Mouse (Mus musculus) T-helper 17 cell (primary cell): ENCODE results near the gene Aff3.

Experiments
- in situ Hi-C, 2 experiments: fragments of 300-600 bp; cut with MboI, MseI; formaldehyde crosslinking; loops; 1 replicate in 1 of 2; 2 replicates in 1 of 2; pipeline ENCODE4 v1.15.1; 2025; ENCODE audit warnings: high pct_unique_total_duplicates in 2 of 2

The Aff3 gene

DNA sequence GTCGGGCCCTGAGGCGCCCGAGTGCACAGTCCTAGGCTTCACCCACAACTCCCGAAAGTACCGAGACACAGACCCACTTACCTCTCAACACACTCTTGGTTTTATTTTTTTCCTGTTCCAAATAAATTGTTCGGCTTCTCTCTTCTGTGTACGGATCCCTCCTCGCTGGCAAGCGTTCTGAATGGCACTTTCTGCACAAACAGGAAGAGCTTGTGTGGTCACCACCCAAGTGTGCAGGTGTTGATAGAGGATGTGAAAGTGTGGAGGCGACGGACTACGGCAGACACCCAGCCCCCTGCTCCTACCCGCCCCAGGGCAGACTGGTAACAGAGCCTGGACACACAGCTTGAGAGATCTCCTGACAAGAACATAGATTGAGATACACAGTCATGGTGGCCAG is at the start of gene Aff3:
Aff3 (minus strand) TSS at position 179 of the 400 bp plus-strand sequence.
- in situ Hi-C loops, result loop anchor here in 1 of 2 experiments (10.0 kb wide), 1 partner anchor 1720 kb away; no protein-coding TSS in a partner anchor

DNA sequence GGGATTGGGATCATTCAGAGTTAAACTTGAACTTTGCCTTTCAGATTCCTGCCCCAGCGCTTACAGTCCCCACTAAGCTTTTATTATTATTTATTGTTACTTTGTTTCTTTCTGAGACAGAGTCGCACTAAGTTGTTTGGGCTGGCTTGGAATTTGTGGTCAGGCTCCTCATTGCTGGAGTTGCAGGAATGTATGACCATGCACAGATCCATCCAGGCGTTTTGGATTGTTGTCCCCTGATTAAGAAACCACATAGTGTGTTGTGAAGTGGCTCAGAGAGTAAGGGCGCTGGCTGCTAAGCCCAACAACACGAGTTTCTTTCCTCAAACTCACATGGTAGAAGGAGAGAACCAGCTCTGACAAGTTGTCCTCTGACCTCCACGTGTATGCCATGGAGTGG is 35.9 kb upstream of the Aff3 start:
- in situ Hi-C loops, result no loop called here

- in situ Hi-C loops, result no loop called here
Measured at GRCm38 (mm10) chr1:38699244-38699643, 34.5 kb upstream of the Aff3 start.

DNA sequence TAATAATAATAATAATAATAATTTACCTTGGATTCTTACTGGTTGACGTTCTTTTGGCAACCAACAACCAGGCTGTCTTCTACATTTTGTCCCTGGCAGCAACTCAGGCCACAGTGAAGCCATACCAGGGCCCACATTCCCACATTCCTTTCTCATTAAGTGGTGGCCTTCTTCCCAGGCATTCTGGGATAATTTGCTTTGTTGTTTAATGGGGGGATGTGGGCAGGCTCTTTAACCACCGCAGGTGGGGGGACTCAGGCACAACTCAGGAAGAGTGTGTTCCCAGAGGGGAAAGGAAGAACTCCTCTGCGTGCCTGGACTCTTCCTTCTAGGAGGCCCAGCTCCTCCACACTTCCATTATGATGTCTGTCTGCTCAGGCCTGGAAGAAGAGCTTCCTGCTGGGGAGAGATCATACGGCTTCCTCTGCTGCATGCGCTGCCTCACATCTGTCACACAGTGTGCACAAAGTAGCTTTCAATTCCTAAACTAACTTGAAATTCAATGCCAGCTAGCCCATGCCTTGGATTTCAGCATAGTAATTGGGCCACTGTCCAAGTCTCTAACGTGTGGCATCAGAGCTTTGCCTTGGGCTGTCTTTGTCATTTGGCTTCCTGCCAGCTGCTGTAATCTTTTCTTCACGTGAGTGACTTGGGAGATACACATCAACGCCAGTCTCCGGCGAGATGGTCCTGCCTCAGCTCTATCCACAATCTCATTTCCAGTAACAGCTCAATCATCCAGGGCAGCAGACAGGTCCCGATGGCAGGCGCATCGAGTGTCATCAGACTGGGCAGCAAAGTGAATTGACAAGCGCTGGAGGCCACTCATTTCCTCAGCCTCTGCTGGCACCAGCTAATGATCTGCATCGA is 31.3 kb upstream of the Aff3 start:
- in situ Hi-C loops, result no loop called here

- in situ Hi-C loops, result no loop called here
Measured at GRCm38 (mm10) chr1:38695089-38695811, 30.5 kb upstream of the Aff3 start.

GRCm38 (mm10) chr1:38694142-38694541 is 29.4 kb upstream of the Aff3 start:
- in situ Hi-C loops, result no loop called here

- in situ Hi-C loops, result no loop called here
Measured at GRCm38 (mm10) chr1:38690471-38690870, 25.7 kb upstream of the Aff3 start.

DNA sequence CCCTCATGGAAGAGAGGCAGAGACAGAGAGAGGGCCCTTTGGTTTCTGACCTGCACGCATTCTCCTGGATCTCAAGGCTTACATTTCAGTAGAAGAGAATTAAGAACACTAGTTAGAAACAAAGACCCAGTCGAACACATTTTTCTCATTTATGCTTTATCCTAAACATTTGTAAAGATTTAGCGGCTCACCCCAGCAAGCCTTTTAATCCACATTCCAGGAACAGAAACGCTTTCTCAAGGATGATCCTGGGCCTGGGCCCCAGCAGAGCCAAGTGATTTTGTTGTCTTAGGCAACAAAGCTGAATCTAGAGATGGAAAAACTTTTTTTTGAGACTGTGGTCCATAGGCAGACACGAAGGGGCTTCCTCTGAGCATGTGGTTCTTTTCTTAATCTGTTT is 23.5 kb upstream of the Aff3 start:
- in situ Hi-C loops, result no loop called here

DNA sequence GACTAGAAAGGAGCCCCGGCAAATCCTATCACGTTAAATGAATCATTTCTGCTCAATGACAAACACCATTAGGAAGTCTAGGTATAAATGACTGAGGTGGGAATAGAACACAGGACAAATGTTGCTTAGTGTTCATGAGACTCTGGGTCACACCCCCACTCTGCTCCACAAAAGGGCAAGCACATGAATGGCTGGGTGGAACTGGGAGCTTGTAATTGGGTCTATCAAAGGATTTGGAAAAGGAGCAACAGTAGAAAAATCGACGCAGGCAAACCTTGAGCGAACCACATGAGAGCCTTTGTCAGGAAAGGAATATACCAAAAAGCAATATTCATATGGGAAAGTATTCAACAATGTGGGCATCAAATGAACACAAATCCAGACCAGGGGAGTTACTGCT is 21.0 kb upstream of the Aff3 start:
- in situ Hi-C loops, result no loop called here

- in situ Hi-C loops, result no loop called here
Measured at GRCm38 (mm10) chr1:38683158-38683721, 18.5 kb upstream of the Aff3 start.

GRCm38 (mm10) chr1:38679890-38680289 is 15.1 kb upstream of the Aff3 start:
- in situ Hi-C loops, result no loop called here

DNA sequence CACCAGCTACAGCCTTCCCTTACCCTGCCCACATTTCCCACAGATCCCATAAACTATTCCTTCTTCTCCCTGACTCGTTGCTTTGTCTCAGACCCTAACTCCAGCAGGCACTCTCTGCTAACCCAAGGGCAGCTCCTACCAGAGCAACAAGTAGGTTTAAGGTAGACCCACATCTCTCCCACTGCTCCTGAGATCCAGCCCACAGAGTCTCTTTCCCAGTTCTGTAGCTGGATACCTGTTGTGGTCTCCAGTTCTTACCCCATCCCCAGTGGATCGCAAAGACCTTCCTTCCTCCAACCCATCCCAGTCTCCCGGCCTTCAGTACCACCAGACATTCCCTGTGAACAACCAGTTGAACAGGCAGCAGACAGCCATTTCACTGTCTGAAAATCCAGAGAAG is 7.0 kb upstream of the Aff3 start:
- in situ Hi-C loops, result no loop called here

GRCm38 (mm10) chr1:38671019-38671418 is 6.3 kb upstream of the Aff3 start:
- in situ Hi-C loops, result no loop called here

DNA sequence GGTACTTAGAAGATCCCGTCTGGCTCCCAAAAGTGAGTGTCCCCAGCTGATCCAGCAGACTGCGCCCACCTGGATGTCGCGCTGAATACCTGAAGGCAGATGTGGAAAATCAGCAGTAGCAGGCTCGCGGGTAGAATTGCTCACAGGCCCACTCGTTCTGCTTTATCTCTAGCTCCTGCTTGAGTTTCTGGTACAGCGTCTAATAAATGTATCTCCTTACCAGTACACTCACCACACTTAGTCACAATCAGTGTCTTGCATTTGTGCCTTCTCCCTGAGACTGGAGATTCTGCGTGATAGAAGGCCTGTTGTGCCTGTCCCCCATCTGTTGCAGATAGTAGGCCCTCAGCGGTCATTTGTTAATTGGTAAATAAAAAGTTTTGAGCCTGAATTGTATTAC is 3.6 kb upstream of the Aff3 start:
- in situ Hi-C loops, result loop anchor here in 1 of 2 experiments (10.0 kb wide), 1 partner anchor 1716 kb away; no protein-coding TSS in a partner anchor

DNA sequence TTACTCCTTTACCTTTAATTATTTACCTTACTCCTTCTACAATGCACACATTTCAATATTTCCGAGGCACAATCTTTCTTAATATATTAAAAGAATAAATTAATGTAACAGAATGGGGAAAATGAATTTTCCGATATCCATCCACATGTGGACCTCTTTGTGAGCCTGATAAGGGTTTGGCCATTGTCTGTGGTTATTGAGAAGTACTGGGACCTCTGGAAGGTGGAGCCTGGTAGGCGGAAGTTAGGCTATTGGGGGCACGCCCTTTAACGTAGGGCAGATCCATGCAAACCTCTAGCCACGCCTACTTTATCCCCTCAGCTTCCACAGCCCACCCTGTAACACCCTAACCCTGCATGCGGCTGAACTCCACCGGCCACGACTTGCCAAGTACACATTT is 3.1 kb upstream of the Aff3 start:
- in situ Hi-C loops, result loop anchor here in 1 of 2 experiments (10.0 kb wide), 1 partner anchor 1717 kb away; no protein-coding TSS in a partner anchor

DNA sequence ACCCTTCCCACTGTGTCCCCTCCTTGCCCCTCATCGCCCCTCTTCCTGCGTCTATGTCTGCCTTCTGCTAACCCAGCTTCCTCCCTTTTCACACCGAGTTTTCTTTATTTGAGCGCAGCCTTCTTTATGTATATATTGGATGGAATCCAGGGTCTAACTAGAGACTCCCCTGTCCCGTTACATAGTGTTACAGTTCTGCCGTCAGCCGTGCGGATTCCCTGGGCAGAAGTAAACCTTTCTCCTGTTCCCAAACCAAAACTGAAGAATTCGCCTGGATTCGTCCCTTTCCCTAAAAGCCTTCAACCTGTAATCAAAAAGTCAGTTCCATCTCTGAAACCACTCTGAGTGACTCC is 2.0 kb upstream of the Aff3 start:
- in situ Hi-C loops, result loop anchor here in 1 of 2 experiments (10.0 kb wide), 1 partner anchor 1718 kb away; no protein-coding TSS in a partner anchor

DNA sequence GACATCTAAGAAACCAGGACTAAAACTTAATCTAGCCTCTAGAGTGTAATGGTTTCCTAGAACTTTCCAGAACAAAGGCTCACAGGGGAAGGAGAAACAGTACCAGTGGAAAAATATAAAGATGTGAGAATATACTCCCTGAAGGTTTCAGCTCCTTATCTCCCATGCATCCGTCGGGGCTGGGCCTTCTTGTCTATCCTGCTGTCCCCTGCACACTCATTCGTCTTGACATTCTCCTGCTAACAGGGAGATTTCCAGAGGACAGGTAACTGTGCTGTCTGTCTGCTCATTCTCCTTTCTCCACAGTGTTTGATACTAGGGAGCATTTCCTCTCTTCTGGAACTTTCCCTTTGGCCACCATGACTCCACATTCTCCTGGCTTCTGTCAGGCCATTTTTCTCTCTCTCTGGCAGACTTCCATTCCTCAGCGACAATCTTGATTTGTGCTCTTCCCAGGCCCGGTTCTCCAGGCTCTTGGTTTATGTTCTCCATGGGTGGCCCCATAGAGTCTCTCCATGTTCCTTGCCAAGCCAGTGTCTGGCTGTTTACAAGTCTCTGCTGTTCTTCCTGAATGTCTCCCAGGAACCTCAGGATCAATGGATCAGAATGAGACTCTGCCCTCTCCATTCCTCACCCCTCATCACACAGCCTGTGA is 1.5 kb upstream of the Aff3 start:
- in situ Hi-C loops, result loop anchor here in 1 of 2 experiments (10.0 kb wide), 1 partner anchor 1719 kb away; no protein-coding TSS in a partner anchor

DNA sequence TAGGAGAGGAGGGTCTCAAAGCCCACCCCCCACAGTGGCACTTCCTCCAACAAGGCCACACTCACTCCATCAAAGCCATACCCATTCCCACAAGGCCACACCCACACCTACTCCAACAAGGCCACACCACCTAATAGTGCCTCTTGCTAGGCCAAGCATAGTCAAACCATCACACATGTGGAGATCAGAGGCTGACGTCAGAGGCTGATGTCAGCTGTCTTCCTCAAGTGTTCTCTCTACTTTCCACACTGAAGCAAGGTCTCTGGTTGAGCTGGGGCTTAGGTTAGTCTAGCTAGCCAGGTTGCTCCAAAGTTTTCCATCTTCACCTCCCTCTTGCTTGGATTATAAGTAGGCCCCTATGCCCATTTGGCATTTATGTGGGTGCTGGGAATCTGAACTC is 856 bp upstream of the Aff3 start:
- in situ Hi-C loops, result loop anchor here in 1 of 2 experiments (10.0 kb wide), 1 partner anchor 1719 kb away; no protein-coding TSS in a partner anchor

DNA sequence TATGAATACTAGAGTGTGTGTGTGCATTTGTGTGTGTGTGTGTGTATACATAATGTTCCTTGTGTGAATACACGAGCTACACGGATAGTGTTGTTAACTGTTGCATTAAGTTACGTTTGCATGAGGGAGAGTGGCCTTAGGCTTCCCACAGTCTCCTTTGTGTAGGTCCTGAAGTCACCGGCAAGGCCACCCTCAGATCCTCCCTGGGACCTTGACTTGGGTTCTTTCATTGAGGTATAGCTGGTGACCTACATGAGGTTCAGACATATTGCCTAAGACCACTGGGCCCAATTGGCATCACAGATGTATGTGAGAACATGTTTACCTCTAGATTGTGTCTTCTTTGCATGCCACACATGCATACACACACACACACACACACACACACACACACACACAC is 494 bp downstream of the Aff3 start:
- in situ Hi-C loops, result loop anchor here in 1 of 2 experiments (10.0 kb wide), 1 partner anchor 1721 kb away; no protein-coding TSS in a partner anchor

GRCm38 (mm10) chr1:38662616-38663193 is 2.0 kb downstream of the Aff3 start:
- in situ Hi-C loops, result loop anchor here in 1 of 2 experiments (10.0 kb wide), 1 partner anchor 1722 kb away; no protein-coding TSS in a partner anchor
